Mouse (Mus musculus) liver, embryonic 12.5 days (tissue): ENCODE measurements around the gene Tshb. TPM values are rescaled to one million over a fixed set of nuclear protein-coding genes. Genes with fewer than 3 reads are reported as not detected.
A peak's percentile ranks its signal among the peaks of the same experiment; 100 is the strongest.

ENCODE experiments used
- ATAC-seq: fragments of 200-750 bp; cut with Nextera tagmentation; 2 replicates; pipeline ENCODE4 v1.8.0; 2017; ENCODE audit warnings: moderate number of reproducible peaks, mild to moderate bottlenecking, moderate library complexity
- H3K27ac ChIP-seq: fragments of 300-500 bp; sonication (generic); 2 replicates; pipeline ENCODE4 v1.5.1; 2016; ENCODE audit warnings: mild to moderate bottlenecking
- H3K27me3 ChIP-seq: fragments of 300-500 bp; sonication (generic); replicated peaks from 2 replicates; pipeline ENCODE4 v1.6.1; 2016; ENCODE audit warnings: mild to moderate bottlenecking, moderate library complexity
- H3K36me3 ChIP-seq: fragments of 300-500 bp; sonication (generic); 2 replicates; pipeline ENCODE4 v1.6.1; 2016; ENCODE audit warnings: mild to moderate bottlenecking, moderate library complexity
- H3K4me1 ChIP-seq: fragments of 300-500 bp; sonication (generic); 2 replicates; pipeline ENCODE4 v1.6.1; 2016
- H3K4me2 ChIP-seq: fragments of 300-500 bp; sonication (generic); 2 replicates; pipeline ENCODE4 v1.6.1; 2016; ENCODE audit warnings: mild to moderate bottlenecking, moderate library complexity
- H3K4me3 ChIP-seq: fragments of 300-500 bp; sonication (generic); 2 replicates; pipeline ENCODE4 v1.5.1; 2016; ENCODE audit warnings: mild to moderate bottlenecking, moderate library complexity
- H3K9ac ChIP-seq: fragments of 300-500 bp; sonication (generic); 2 replicates; pipeline ENCODE4 v1.6.1; 2016; ENCODE audit warnings: mild to moderate bottlenecking, moderate library complexity
- H3K9me3 ChIP-seq: fragments of 300-500 bp; sonication (generic); replicated peaks from 2 replicates; pipeline ENCODE4 v1.6.1; 2016; ENCODE audit warnings: mild to moderate bottlenecking, moderate library complexity
- WGBS: fragments of 180-500 bp; shearing (Covaris S2); methylation state at CpG from one replicate; pipeline ENCODE4 v1.1.7; 2016; ENCODE audit not compliant: insufficient replicate concordance; 5-methylcytosine and 5-hydroxymethylcytosine counted together
- polyA plus RNA-seq: library from polyadenylated mRNA; unstranded; fragments of >200 nt; fragmentation: Nextera tagmentation; extraction: Ambion mirVana; gene quantifications from 2 replicates; pipeline ENCODE4 v1.2.1, GENCODE M21; 2016

Tshb gene
- polyA plus RNA-seq, 1 experiment from 2014 or later: not detected

DNA sequence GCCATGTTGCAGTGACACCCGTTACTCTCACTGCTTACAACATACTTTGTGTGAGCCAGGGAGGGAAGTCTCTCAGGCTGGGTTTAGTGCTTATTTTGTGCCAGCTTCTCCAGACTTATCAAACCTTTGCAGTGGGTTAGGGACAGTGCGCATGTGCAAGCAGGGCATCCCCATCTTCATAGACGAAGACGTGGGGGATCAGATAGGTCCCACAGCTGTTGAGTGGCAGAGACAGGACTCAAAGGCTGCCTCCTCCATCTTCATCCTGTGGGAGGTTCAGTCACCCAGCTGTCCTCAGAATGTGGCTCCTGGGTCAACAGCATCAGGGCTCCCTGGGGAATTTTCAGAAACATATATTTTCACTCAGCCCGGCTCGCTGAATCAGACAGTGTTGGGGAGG is 46.1 kb downstream of the Tshb start:
- 63% methylated on average over 6 of the region's 6 CpGs for WGBS
- Histone ChIP-seq H3K4me3 (no peak overlapping the region), H3K36me3 (no peaks in the 10 kb centered on the region), H3K9me3 (no peaks in the 10 kb centered on the region), H3K4me1 (peaks cover 24% of the 10 kb centered on the region), H3K27me3 (peaks cover 45% of the 10 kb centered on the region), H3K4me2 (no peak overlapping the region), H3K27ac (no peak overlapping the region), H3K9ac (no peak overlapping the region)
- ATAC-seq: no peak

DNA sequence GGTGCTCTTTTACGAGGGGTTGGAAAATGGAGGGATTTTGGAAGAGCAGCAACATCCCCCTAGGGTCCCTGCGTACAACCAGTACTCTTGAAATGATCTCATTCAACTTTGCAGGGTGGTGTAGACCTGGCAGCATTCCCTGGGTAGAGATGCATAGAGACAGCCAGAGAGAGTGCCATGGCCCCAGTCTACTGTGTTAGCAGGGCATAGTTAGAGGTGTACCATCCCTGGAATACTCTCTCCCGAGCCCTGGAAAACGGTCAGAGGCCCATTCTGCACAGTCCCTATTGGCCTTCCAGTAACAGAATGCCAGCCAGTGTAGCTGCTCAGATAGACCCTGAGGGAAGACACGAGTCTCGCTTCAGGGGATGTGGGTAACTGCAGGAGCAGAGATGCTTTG is 46.9 kb downstream of the Tshb start:
- Histone ChIP-seq H3K4me2 (peak overlapping the region; percentile 78), H3K9me3 (no peaks in the 10 kb centered on the region), H3K36me3 (no peaks in the 10 kb centered on the region), H3K4me1 (peaks cover 24% of the 10 kb centered on the region), H3K4me3 (peak overlapping the region; percentile 58), H3K27ac (no peak overlapping the region), H3K9ac (no peak overlapping the region), H3K27me3 (peaks cover 45% of the 10 kb centered on the region)
- no peak for ATAC-seq
- WGBS: 59% methylated on average over 6 of the region's 6 CpGs

DNA sequence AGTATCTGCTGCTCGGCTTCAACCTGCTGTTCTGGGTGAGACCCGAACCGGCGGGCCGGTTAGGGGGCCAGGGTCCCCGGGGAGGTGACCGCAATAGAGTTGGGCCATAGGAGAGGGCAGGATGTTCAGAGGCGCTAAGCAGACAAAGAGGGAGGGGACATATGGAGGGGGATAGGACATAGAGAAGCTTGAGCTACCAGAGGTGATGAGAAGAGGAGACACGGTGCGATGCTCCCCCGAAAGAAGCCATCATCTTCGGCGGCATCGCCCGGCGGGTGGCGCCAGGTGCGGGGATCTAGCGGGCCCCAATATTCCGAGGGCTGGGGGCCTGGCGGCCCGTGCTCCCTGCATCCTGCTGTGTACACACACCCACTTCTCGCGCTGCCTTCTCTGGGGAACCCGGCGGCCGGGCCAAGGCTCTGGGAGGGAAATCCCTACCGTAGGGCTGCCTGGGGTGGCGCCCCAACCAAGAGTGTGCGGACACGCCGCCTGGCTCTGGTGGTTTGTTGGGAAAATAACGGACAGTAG is 47.4 kb downstream of the Tshb start:
- Histone ChIP-seq H3K9me3 (no peaks in the 10 kb centered on the region), H3K27me3 (peaks cover 45% of the 10 kb centered on the region), H3K36me3 (no peaks in the 10 kb centered on the region), H3K4me2 (peak overlapping the region; percentile 78), H3K4me3 (peak overlapping the region; percentile 58), H3K27ac (no peak overlapping the region), H3K9ac (peak overlapping the region; percentile 42), H3K4me1 (peaks cover 24% of the 10 kb centered on the region)
- WGBS: under 1% methylated on average over 33 of the region's 33 CpGs
- ATAC-seq: peak; percentile 49

DNA sequence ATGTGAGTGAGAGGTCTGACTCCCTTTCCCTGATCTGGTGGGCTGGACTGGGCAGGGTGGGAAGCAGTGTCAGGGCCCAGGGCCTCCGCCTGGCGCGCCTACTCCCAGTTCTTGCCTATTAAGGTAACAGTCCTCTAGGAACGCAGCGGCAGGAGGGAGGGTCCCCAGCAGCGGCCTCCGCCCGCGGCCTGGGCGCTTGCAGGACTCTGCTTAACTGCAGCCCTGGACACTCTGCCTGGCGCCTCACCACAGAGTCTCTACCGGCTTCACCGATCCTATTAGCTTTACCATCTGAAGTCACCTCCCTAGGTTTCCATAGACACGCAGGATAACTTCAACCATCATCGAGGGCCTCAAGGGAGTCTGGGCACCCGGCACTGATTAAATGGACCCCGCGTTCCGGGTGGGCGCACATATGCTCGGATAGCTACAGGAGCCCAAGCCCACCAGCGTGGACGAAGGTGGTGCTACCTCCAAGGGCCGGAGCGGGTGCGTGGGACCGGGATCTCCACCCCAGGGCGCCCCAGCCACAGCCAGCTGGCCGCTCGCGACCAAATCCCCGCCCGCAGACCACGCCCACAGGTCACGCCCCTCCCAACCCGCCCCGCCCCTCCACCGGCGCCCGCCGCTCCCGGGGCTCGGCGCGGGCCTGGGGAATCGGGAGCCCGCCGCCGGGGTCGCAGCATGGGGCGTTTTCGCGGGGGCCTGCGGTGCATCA is 48.0 kb downstream of the Tshb start, which contains the start of gene Tspan2:
Tspan2 (plus strand) TSS at position 217 of the 718 bp plus-strand sequence.
- Histone ChIP-seq H3K4me1 (peaks cover 24% of the 10 kb centered on the region), H3K9ac (peak within 1 kb of the TSS; percentile 42), H3K27me3 (peaks cover 45% of the 10 kb centered on the region), H3K4me3 (peak within 1 kb of the TSS; percentile 58), H3K27ac (no peak within 1 kb of the TSS), H3K9me3 (no peaks in the 10 kb centered on the region), H3K4me2 (peak within 1 kb of the TSS; percentile 78), H3K36me3 (no peaks in the 10 kb centered on the region)
- WGBS: 3% methylated on average over 53 of the region's 54 CpGs
- ATAC-seq: peak; percentile 71

DNA sequence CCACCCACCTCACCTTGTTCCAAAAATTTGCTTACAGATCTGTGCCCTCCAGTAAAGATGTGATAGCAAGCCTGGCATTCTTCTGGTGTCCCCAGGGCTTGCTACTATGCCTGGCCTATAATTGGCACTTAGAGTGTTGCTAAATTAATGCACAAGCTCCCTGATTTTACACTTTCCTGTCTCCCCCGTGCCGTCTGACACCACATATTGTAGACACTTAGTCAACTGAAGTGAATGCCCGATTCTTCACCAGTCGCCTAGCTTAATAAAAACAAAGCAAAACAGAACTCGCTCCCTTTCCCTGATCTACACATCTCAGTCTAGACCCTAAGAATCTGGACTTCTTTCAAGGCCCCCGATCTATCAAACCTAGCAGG is 48.6 kb downstream of the Tshb start:
- Histone ChIP-seq H3K4me3 (peak overlapping the region; percentile 58; the same call in 1 of the 2 replicates), H3K9ac (no peak overlapping the region), H3K4me1 (peaks cover 22% of the 10 kb centered on the region), H3K27ac (no peak overlapping the region), H3K4me2 (peak overlapping the region; percentile 78), H3K9me3 (no peaks in the 10 kb centered on the region), H3K36me3 (no peaks in the 10 kb centered on the region), H3K27me3 (peaks cover 45% of the 10 kb centered on the region)
- 52% methylated on average over 6 of the region's 6 CpGs for WGBS
- no peak for ATAC-seq

DNA sequence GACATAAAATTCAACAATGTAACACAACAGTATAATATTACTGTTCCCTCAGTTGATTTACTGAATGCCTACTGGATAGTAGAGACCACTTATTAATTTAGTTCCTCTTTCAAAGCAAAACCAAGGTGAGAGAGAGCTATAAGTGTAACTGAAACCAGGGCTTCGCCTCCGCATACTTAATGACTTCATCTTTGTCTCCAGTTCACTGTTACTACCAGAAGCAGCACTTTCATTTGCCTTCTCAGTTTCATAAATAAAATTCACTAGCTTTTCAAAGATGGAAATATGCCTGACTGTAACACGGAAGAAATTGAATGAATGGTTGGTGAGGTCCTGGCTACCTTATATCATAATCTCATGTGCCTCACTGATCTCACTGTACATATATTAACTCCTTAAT is 49.5 kb downstream of the Tshb start:
- H3K36me3 ChIP-seq: no peaks in the 10 kb centered on the region
- WGBS: 68% methylated on average over 3 of the region's 3 CpGs
- H3K4me2 ChIP-seq: no peak overlapping the region
- ATAC-seq: no peak
- H3K27me3 ChIP-seq: peaks cover 43% of the 10 kb centered on the region
- no peak overlapping the region for H3K27ac ChIP-seq
- H3K4me1 ChIP-seq: peaks cover 19% of the 10 kb centered on the region
- no peak overlapping the region for H3K9ac ChIP-seq
- no peak overlapping the region for H3K4me3 ChIP-seq
- H3K9me3 ChIP-seq: no peaks in the 10 kb centered on the region

DNA sequence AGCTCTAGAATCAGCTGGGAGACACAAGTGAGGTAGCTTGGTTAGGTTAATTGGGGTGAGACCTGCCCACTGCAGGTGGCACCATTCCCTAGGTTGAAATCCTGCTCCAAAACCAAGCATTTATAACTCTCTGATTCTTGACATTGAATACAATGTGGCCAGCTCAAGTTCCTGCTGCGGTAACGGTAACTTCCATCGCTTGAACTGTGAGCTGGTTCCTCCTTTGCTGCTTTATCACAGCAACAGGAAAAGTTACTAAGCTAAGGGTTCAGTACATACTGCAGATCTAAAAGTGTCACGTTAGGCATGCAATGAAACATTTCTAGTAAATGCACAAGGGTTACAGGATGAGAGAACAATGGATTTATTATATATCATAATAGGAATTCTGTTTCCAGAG is 49.9 kb downstream of the Tshb start:
- Histone ChIP-seq H3K4me2 (no peak overlapping the region), H3K4me1 (peaks cover 15% of the 10 kb centered on the region), H3K9ac (no peak overlapping the region), H3K9me3 (no peaks in the 10 kb centered on the region), H3K36me3 (no peaks in the 10 kb centered on the region), H3K27ac (no peak overlapping the region), H3K27me3 (peaks cover 38% of the 10 kb centered on the region), H3K4me3 (no peak overlapping the region)
- ATAC-seq: no peak
- 26% methylated on average over 4 of the region's 4 CpGs for WGBS

DNA sequence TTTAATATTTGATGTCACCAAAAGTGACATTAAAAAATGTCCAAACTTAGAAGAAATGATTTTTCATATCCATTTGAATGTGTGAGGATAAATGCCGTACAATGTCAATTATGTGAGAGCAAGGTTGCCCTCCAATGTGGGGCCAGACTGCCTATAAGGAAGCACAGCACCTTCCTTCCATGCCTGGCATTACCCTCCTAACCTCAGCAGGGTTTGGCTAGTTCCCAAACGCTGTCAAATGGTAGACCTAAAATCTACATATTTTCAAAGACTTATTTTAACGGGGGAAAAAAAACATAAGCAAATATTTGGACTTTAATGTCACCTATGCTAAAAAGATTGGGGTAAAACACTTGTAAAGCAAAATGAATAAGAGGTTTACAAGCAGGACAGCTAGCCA is 51.4 kb downstream of the Tshb start:
- Histone ChIP-seq H3K36me3 (no peaks in the 10 kb centered on the region), H3K4me1 (peaks cover 13% of the 10 kb centered on the region), H3K4me2 (no peak overlapping the region), H3K4me3 (no peak overlapping the region), H3K9me3 (no peaks in the 10 kb centered on the region), H3K9ac (no peak overlapping the region), H3K27ac (no peak overlapping the region), H3K27me3 (peaks cover 23% of the 10 kb centered on the region)
- no peak for ATAC-seq
- 55% methylated on average over 3 of the region's 3 CpGs for WGBS

DNA sequence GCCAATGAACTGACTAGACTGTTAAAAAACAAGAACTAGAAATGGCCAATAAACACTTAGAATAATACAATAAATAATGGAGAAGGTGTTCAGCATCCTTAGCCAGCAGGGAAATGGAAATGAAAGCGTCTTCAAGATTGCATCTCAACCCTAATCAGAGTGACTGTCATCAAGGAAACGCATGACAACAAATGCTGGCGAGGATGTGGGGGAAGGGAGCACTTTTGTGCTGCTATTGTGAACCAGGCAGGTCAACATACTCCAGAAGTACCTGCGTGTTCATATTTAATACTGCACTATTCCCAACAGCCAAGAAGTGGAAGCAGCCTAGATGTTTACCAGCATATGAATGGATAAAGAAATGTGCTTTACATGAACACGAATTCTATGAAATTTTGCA is 53.1 kb downstream of the Tshb start:
- Histone ChIP-seq H3K27me3 (peaks cover 6% of the 10 kb centered on the region), H3K4me1 (peaks cover 7% of the 10 kb centered on the region; the same call in 1 of the 2 replicates), H3K27ac (no peak overlapping the region), H3K4me2 (no peak overlapping the region), H3K36me3 (no peaks in the 10 kb centered on the region), H3K4me3 (no peak overlapping the region), H3K9ac (no peak overlapping the region), H3K9me3 (no peaks in the 10 kb centered on the region)
- 31% methylated on average over 5 of the region's 5 CpGs for WGBS
- ATAC-seq: no peak

Other genes starting within 250 kb of the Tshb start
- gene Tspan2, start 48.2 kb downstream of the Tshb start, polyA plus RNA-seq: 2.8 and 3.4 TPM in 2 replicates
- gene Sycp1, start 153.4 kb upstream of the Tshb start, polyA plus RNA-seq: 0.07 and 0.14 TPM in 2 replicates
- gene Nr1h5, start 181.4 kb upstream of the Tshb start, polyA plus RNA-seq: 10.3 and 10.4 TPM in 2 replicates
- 21.5 and 21.6 TPM in 2 replicates for gene Sike1, start 213.0 kb upstream of the Tshb start, polyA plus RNA-seq
- 179 and 183 TPM in 2 replicates for gene Csde1, start 237.7 kb upstream of the Tshb start, polyA plus RNA-seq